Mouse (Mus musculus) CD4-positive helper T cell, adult 2 months (primary cell): Measurements from ENCODE around the gene Zdhhc13.

ENCODE experiments used
- DNase-seq: peaks from one replicate; pipeline ENCODE4 v3.0.0-alpha.2; 2012; ENCODE audit warnings: low read depth, missing footprints, low spot score

Zdhhc13 gene

DNA sequence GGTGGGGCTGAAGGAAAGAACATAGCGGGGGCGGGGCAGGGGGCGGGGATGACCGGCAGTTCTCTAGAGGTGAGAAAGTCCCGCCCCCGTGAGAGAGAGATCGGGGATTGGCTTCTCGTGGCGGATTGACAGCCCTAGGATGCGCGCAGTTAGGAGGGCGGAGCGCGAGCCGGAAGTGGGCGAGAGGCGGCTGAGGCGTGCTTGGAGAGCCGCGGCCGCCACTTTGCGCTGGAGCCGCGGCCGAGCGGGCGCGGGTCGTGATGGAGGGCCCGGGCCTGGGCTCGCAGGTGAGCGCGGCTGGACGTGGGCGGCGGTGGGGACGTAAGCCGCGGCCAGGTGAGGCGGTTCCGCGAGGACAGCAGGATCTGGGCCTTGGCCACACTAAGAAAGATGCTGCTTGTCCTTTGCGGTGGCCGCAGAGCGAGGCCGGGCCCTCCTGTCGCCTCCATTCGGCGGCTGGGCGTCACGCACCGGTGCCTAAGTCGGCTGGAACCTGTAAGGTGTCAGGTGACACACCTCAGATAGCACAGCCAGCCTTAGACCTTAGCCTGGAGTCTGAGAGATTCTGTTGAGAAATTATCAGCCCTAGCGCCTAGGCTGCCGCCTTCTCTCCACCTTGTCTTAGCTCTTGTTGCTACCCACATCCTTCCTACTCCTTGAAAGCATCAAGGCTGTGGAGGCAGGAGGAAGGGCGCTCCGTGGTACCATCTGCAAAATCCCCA, at the start of gene Zdhhc13:
Gene Zdhhc13 (plus strand): TSS at position 153 of the 722 bp plus-strand sequence.
- DNase-seq: peak; percentile 95

DNA sequence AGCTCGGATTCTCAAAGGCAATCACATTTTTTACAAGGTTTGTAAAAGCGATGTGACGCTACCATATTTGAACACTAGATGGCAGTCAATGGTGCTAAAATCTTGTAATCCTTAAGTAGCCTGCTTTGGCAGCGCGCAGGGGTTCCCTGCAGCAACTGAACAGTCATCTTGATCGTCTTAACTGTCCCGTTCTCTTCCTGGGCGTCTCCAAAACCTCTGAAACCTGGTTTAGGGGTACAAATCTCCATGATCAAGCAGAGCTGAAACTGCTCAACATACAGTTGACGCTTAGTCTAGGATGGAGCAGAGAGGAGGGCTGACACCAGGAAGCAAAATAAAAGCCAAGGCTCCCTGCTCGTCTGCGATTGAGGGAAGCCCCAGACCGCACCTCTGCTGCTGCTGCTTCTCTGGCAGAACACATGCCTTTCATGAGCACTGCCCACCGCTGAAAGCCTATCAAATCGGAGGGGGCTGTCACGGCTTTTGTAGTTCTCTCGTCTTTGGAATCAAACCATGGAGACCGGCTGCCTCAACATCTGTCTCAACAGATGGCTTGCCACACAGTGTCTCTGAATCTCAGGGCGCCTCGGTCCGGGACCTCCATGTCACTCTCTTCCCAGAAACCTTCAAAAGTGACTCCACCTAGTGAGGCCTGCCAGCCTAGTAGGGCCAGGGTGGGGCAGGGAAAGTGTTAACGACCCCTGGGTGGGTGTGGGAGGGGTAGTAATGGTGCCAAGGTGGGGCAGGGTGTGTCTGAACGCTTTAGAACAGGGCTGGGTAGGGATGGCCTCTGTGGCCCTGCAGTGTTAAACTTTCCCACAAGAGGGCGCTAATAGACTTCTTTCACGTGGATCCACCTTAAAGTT, 39.3 kb upstream of the Zdhhc13 start:
- DNase-seq: peak; percentile 86

DNA sequence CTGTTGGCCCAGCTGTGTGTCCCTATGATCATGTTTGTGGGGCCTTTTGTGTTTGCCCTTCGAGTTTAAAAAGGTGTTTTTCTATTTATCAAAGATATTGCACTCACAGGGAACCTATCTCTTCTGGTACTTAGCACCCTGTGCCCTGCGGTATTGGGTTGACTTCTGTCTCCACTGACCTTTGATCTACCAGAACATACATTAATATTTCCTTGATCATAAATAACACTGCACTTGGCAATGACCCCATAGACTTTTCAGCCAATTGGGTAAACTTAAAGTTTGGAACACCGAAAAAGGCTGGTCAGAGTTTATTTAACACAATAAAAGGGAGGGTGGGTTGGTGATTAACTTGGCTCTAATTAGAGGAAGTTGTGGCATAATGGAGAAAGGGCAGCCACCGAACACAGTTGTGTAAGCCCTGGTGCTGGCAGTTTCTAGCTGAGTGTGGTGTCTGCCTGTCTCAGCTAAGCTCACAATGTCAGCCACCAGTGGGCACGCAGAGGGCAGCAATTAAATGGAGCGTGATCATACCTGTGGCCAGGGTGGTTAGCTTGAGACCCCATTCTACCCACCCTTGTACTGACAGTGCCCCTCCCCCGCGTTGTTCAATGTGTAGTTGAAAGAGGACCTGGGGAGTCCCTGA, 38.5 kb upstream of the Zdhhc13 start:
- DNase-seq: no peak

DNA sequence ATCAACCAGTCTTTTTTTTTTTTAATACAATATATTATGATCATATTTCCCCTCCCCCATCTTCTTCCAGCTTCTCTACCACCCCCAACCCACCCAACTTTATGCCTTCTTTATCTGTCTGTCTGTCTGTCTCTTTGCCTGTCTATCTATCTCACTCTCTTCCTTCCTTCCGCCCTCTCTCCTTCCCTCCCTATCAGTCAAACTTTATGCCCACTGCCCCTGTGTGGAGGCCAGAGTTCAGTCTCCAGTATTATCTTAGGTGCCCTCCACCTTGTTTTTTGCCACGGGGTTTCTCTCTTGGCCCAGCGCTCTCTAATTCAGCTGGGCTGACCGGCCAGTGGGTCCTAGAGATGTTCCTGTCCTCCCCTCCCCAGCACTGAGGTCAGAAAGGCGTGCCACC, 37.6 kb upstream of the Zdhhc13 start:
- no peak for DNase-seq

DNA sequence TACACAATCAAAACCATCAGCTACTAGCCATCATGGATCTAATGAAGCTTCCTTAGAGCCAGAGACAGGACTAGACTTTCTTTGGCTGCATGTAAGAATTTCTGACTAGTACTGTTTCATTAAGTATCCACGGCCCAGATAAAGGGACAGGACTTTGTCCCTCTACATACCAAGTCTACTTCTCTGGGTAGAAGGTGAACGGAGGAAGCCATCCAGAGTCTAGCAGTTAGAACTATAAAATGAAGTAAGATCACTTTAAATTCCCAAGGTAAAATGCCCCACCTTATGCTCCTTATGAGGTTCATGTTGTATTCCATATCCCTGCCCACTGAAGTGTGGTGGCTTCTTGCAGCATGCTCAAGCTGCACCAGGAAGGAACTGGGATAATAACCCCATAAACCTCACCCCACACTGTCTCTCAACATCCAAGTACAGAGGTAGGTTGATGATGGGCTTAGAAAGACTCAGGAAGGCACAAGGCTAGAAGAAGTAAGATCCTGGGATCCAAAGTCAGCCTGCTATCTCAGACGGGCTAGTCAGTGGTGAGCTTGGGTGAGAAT, 34.3 kb upstream of the Zdhhc13 start:
- no peak for DNase-seq

DNA sequence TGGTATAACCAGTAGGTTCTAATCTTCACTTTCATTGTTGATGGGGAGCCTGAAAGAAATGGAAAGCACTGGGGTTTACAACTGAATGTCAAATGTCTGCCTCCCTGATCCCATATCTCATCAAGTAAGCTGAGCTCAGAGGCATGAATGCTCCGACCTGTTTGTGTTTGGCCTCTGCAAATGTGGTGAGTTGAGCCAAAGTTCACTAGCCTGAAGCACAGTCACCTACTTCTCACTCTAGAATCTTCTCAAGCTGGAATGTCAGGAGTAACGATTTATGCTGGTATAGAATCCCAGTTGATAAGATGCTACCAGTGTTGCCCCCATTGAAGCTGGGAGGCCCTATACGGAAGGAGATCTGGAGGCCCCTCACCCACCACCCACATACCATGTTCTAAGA, 33.0 kb upstream of the Zdhhc13 start:
- no peak for DNase-seq

DNA sequence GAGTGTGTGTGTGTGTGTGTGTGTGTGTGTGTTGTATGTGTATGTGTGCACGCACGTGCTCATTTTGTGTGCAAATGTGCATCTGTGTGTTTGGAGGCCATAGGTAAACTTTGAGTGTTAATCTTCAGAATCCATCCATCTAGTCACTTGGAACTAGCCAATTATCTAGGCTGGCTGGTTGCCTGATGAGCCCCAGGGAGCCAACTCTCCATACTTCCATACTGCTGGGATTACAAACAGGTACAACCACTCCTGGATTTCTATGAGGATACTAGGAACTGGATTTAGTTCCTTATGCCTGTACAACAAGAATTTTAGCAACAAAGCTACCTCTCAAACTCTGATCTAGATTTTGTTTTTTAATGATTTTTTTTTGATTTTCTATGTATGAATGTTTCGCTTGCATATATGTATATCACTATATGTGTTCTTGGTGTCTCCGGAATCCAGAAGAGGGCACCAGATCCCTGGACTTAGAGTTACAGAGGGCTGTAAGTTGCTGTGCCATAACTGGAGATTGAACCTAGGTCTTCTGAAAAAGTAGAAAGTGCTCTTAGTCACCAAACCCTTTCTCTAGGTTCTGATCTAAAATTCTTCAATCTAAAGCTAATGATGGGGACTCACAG, 32.4 kb upstream of the Zdhhc13 start:
- DNase-seq: no peak

DNA sequence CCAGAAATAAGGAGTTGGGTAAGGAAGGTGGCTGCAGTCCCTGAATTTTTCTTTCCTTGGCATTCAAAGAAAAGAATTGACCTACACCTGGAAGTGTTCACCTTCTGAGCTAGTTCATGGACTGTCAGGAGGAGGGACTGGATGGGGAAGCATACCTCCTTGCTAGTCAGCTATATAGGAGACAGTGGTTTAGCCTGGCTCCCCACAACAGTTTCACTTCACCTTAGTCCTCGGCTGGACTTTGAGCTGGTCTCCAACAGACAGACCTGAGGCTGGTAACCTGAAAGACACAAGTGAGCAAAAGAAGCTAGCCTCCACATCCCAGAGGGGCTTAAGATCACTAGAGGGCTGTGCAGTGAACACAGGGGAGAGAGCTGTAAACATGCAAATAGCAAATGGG, 30.7 kb upstream of the Zdhhc13 start:
- DNase-seq: no peak

DNA sequence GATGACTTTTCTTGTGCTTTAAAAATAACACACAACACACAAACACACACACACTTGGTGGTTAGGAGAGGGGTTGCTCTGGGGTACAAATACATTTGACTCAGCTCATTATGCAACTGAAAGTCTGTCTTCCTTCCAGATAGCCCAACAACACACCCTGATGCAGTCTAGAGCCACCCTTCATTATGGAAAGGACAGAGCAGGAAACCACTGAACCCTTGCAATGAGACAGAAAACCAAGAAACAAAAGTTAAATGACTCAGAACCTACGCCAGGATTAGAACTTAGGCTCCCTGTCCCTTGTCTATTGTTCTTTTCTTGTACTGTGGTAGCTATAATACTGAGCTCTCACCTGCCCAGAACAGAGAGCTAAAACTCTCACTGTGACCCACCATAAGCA, 28.0 kb upstream of the Zdhhc13 start:
- DNase-seq: no peak

DNA sequence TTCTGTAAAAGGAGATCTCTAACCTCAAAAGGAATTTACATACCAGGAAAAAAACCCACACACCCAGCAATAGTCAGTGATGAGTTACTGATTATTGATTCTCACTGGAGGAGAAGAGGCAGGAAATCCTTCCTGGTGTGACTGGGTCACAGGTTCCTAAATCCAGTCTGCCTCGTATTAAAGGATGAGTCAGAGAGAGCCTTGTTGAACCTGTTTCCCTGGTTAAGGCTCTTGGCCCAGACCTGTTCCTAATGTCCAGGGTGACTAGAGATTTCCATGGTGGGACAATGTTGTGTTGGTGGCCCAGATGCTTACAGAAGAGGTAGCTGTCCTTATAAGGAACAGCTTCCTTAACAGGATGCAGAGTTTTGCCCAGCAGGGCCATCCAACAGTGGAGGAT, 26.5 kb upstream of the Zdhhc13 start:
- no peak for DNase-seq

DNA sequence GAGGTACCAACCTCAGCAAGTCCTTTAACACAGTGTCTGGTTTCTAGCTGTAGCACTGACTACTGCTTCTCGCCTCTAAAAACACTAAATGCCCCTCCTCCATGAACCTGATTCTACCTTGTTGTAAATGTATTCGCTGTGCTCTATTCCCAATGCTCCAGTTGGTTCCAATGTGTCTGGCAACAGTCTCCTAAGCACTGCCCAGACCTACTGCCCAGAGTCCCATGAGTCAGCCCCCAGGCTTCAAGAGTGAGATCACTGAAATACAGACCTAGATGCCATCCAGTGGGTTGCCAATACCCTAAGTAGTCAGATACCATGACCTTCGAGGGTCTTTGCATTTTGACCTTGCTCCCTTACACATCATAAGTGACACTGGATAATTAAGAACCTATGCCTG, 26.1 kb upstream of the Zdhhc13 start:
- no peak for DNase-seq

DNA sequence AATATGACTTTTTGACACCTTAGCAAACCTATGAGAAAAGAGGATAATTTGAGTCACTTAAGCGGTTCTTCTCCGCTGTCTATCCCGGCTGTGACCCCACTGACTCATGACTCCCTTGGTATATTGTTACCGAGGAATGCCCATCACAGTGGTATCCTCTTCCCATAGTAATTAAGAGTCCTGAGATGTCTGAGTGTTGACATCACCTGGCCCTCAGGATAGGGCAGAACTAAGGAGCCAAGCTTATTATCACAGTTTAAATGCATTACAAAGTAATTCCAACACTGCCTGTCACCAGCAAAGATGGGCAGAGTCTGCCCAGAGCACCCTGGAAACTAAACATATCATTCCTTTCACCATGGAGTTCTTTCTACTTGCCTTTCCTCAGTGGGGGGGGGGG, 22.8 kb upstream of the Zdhhc13 start:
- no peak for DNase-seq

DNA sequence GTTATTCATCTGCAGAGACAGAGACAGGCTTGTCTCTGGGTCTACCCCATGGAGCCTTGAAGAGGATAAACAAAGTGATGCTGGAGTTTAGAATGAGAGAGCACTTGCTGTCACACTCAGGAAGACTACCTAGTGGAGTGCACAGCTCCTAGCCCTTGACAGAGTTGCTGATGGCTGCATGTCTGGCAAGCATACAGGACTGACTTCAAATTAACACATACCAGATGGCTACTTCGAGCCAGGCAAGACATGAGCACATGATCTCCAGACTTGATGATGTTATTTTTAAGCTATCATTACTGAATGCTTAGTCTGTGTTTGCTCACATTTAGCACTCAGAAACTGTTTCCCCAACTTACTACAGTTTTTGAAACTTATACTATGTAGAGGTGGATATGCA, 19.1 kb upstream of the Zdhhc13 start:
- DNase-seq: no peak

DNA sequence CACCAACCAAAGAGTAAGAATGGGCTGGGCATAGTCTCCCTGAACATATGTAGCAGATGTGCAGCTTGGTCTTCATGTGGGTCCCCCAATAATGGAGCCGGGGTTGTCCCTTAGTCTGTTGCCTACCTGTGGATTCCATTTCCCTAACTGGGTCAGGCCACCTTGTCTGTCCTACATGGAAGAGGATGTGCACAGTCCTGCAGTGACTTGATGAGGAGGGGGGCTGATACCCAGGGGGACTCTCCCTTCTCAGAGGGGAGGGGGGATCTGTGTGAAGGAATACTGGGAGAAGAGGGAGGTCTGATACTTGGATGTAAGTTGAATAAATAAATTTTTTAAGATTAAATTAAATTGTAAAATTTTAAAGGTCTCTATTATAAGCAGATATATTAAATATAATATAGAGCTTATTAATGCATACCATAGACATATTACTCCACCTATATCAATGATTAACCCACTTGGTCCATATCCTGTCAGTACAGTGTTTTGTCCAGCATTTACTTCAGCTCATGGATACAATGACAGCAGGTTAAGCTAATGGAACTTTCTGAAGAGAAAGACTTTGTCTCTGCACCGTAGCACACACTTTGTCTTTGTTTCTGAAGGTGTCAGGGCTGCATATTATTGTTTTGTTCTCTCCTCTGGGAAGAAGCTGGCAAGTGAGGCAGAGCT, 16.6 kb upstream of the Zdhhc13 start:
- DNase-seq: no peak

DNA sequence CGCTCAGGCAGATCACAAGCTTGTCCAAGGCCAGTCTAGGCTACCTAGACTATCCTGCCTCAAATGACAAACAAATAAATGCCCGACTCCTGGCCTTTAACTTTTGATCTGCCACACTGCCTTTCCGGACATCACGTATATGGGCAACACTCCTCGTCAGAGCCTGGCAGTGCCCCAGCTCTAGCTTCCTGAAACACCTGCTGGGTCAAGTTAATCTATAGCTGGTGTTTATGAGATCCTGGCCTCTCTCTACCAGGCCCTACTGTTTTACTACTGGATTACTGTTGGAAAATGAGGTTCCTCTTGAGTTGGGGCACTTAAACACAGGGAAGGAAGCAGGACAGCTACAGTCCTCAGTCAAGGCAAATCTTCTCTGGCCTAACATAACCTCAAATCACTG, 15.5 kb upstream of the Zdhhc13 start:
- DNase-seq: no peak

DNA sequence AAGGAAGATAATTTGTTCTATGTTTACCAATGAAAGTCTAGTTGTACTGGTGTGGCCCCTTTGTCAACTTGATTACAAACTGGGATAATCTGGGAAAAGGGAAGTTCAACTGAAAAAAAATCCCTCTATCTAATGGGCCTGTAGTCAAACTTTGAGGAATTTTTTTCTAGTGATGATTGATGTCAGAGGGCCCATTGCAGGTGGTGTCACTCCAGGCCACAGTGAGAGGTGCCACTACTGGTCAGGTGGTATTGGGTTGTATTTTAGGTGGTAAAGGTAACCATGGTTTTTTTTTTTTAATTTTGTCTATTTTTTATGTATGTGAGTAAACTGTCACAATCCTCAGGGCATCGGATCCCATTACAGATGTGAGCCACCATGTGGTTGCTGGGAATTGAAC, 14.2 kb upstream of the Zdhhc13 start:
- no peak for DNase-seq

DNA sequence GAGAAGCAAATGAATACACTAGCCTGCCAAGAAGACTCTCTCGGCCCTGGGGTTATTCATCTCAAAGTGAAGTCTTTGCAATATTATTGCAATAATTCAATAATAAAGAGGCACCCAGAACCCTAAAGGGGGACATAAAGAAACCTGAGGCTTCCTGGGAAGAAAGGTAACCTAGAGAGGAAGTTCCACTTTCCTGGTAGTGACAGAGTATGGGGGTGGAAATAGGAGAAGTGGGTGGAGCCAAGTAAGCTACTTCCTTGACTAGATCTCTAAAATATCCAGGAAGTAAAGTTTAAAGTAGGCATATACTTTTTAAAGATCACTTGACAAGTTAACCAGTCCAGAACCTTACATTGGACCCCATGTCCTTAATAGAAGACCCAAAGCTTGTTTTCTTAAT, 13.4 kb upstream of the Zdhhc13 start:
- DNase-seq: no peak

DNA sequence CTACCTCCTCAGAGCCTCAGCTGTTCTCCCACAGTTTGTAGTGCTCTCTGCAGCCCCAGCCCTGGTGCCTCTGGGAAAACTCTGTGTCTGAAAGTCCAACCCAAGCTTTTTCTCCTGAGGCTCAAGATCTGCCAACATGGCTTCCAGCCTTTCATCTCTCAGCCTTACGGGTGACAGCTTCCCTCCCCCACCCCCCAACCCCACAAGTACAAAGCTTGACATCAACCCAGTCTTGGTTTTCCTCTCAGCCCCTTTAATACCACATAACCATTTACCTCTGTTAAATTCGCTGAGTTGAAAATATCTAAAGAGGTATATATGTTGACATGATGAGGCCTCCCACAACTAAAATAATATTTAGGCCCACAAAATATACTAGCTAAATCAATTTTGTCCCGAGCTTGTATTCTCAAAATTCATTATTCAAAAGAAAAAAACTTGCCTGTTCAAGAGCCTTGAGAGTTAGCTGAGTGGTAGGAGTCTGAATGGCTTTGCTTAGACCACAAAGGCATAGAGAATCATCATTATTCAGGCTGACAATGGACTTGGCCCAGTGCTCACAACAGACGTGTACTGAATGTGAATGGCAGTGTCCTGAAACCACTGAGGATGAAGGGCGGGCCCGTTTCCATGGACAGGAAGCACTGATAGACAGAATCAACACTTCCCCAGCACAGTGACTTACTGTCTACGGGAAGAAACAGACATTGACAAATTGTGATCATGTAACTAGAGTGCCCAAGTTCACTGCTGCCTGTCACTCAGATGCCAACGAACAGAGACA, 10.9 kb upstream of the Zdhhc13 start:
- no peak for DNase-seq

DNA sequence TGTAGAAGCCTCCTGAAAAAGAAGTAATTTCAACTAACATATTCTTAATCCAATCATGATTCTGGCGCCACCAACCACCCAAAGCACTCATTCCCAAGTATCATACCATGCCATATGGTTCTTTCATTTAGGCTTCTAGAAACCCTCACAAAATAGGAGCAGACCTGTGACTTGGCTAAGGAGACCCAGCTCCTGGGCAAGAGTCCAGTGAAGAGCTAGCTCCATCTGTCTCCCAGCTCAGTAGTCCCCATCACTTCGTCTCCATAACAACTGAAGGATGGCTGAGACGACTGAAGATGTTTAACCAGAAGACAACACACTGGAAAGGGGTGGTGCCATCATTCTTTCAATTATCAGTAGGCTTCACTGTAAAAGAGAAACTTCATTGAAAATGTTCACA, 9.7 kb upstream of the Zdhhc13 start:
- DNase-seq: no peak

DNA sequence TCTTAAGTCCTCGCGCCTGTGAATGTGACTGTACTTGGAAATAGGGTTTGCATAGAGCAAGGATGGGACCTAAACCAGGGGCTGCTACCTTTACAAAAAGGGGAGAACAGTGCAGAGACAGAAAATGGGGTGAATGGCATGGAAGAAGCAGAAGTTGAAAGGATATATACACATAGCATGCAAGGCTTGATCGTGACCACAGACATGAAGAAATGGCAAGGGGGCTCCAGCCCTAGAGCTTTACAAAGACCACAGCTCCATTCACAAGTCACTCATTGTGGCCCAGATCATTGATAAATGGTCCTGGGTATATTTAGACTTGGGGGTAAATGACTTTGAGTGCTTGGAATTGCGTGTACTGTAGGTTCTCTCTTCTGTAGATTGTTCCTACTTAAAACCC, 6.4 kb upstream of the Zdhhc13 start:
- DNase-seq: no peak
